Mouse (Mus musculus): Measurements from ENCODE around the gene Gm572. TPM values are rescaled to one million over a fixed set of nuclear protein-coding genes. Genes with fewer than 3 reads are reported as not detected.

Gene Gm572
- not detected for total RNA-seq (2021)

GRCm38 (mm10) chr4:148643291-148644156 is at the start of gene Gm572:
TSS of gene Gm572 (plus strand) at chr4:148643317.
- intact Hi-C loops (cut with DNase I): no loop called here
- no peak for DNase-seq (ENCODE audit: low spot score in 2 of 2)

- intact Hi-C loops (cut with DNase I): no loop called here
- no peak for DNase-seq (ENCODE audit: low spot score in 2 of 2)
Measured at GRCm38 (mm10) chr4:148593996-148594395, 49.1 kb upstream of the Gm572 start.

GRCm38 (mm10) chr4:148595916-148596315 is 47.2 kb upstream of the Gm572 start:
- intact Hi-C loops (cut with DNase I): no loop called here
- no peak for DNase-seq (ENCODE audit: low spot score in 2 of 2)

GRCm38 (mm10) chr4:148596731-148597130 is 46.4 kb upstream of the Gm572 start:
- intact Hi-C loops (cut with DNase I): no loop called here
- DNase-seq (ENCODE audit: low spot score in 2 of 2): no peak

GRCm38 (mm10) chr4:148598826-148599225 is 44.3 kb upstream of the Gm572 start:
- DNase-seq (ENCODE audit: low spot score in 2 of 2): no peak
- intact Hi-C loops (cut with DNase I): no loop called here

GRCm38 (mm10) chr4:148600316-148600715 is 42.8 kb upstream of the Gm572 start:
- intact Hi-C loops (cut with DNase I): no loop called here
- DNase-seq (ENCODE audit: low spot score in 2 of 2): no peak

GRCm38 (mm10) chr4:148601871-148602270 is 41.2 kb upstream of the Gm572 start:
- intact Hi-C loops (cut with DNase I): no loop called here
- DNase-seq (ENCODE audit: low spot score in 2 of 2): no peak

GRCm38 (mm10) chr4:148602357-148603120 is 40.6 kb upstream of the Gm572 start, which contains the start of gene Masp2:
TSS of gene Masp2 (plus strand) at chr4:148602554.
- DNase-seq (ENCODE audit: low spot score in 2 of 2): no peak
- intact Hi-C loops (cut with DNase I): no loop called here

GRCm38 (mm10) chr4:148603376-148604139 is 39.6 kb upstream of the Gm572 start:
- intact Hi-C loops (cut with DNase I): no loop called here
- DNase-seq (ENCODE audit: low spot score in 2 of 2): peak in 1 of 2 experiments; percentile 32

GRCm38 (mm10) chr4:148604141-148604540 is 39.0 kb upstream of the Gm572 start:
- DNase-seq (ENCODE audit: low spot score in 2 of 2): peak; percentile 69 to 70
- intact Hi-C loops (cut with DNase I): no loop called here

GRCm38 (mm10) chr4:148604541-148605165 is 38.5 kb upstream of the Gm572 start:
- intact Hi-C loops (cut with DNase I): loop anchor here (5.0 kb wide), 1 partner anchor 47 kb away; the partner anchor contains the start of gene Exosc10
- peak; percentile 53 for DNase-seq (ENCODE audit: low spot score in 2 of 2)

- intact Hi-C loops (cut with DNase I): loop anchor here (5.0 kb wide), 1 partner anchor 50 kb away; the partner anchor contains the start of gene Exosc10
- DNase-seq (ENCODE audit: low spot score in 2 of 2): peak; percentile 65 to 72
Measured at GRCm38 (mm10) chr4:148607758-148608157, 35.4 kb upstream of the Gm572 start.

- no peak for DNase-seq (ENCODE audit: low spot score in 2 of 2)
Measured at GRCm38 (mm10) chr4:148609805-148610204, 33.3 kb upstream of the Gm572 start.

GRCm38 (mm10) chr4:148610631-148611364 is 32.3 kb upstream of the Gm572 start:
- DNase-seq (ENCODE audit: low spot score in 2 of 2): no peak
- intact Hi-C loops (cut with DNase I): no loop called here

More at GRCm38 (mm10) chr4:148609805-148610204, 33.3 kb upstream of the Gm572 start:
- intact Hi-C loops (cut with DNase I): loop anchor here (5.0 kb wide), 1 partner anchor 53 kb away; the partner anchor contains the start of gene Exosc10

- DNase-seq (ENCODE audit: low spot score in 2 of 2): no peak
- intact Hi-C loops (cut with DNase I): no loop called here
Measured at GRCm38 (mm10) chr4:148612557-148612956, 30.6 kb upstream of the Gm572 start.

GRCm38 (mm10) chr4:148613738-148614137 is 29.4 kb upstream of the Gm572 start:
- intact Hi-C loops (cut with DNase I): no loop called here
- no peak for DNase-seq (ENCODE audit: low spot score in 2 of 2)

GRCm38 (mm10) chr4:148619805-148620204 is 23.3 kb upstream of the Gm572 start:
- intact Hi-C loops (cut with DNase I): no loop called here
- no peak for DNase-seq (ENCODE audit: low spot score in 2 of 2)

- intact Hi-C loops (cut with DNase I): no loop called here
- no peak for DNase-seq (ENCODE audit: low spot score in 2 of 2)
Measured at GRCm38 (mm10) chr4:148620718-148621117, 22.4 kb upstream of the Gm572 start.

- intact Hi-C loops (cut with DNase I): no loop called here
- no peak for DNase-seq (ENCODE audit: low spot score in 2 of 2)
Measured at GRCm38 (mm10) chr4:148622485-148622884, 20.6 kb upstream of the Gm572 start.

Measured in left cerebral cortex, postnatal 36 days (tissue).